Mouse (Mus musculus) embryonic fibroblast, embryonic 13.5 days (primary cell): Measurements from ENCODE around the gene Trabd2b.

ENCODE experiments used
- CTCF ChIP-seq: IDR thresholded peaks from 2 replicates; pipeline ENCODE4 v1.5.1; 2011; ENCODE audit warnings: mild to moderate bottlenecking, control low read depth, low read length, moderate library complexity, borderline replicate concordance; ENCODE audit not compliant: insufficient read depth
- POLR2A ChIP-seq: IDR thresholded peaks from 2 replicates; pipeline ENCODE4 v1.6.1; 2011; ENCODE audit warnings: low read depth, mild to moderate bottlenecking, control low read depth, low read length, moderate library complexity

DNA sequence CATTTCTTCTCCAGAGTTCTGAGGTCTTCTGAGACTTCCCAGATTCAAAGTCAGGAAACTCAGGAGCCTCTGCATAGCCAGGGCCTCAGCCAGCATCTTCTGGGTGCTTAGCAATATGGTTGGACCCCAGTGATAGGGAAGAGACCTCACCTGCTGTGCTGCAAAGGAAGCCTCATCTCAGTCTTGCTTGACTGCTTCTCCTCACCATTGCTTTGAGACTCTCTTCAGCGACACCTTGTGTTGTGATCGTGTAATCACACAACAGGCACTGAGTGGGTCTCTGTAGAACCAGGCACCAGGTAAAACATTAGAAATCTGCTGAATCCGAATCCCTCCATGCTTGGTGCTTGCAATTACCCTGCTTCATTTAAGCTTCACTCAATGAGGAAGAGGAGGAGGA is 230.6 kb downstream of the Trabd2b start:
- TF ChIP-seq POLR2A (no peak), CTCF (peak; percentile 38; the same call in 1 of the 2 replicates)
